Mouse (Mus musculus) left cerebral cortex, adult 8-10 months (tissue): ENCODE data around the gene Prox1. TPM values are rescaled to one million over a fixed set of nuclear protein-coding genes. Genes with fewer than 3 reads are reported as not detected.
A peak's percentile ranks its signal among the peaks of the same experiment; 100 is the strongest.

ENCODE experiments used
- DNase-seq, 2 experiments: peaks; one replicate each; pipeline ENCODE4 v3.0.0; 2022; ENCODE audit warnings: low spot score in 2 of 2
- total RNA-seq, 4 experiments: library from RNA; stranded (reverse); gene quantifications; 2 replicates each; pipeline ENCODE4 v1.2.4; 2022

Prox1 gene
- total RNA-seq, result 10 to 100 TPM in 3 of 4 experiments, 1 to 10 TPM in 1; 9.5 to 12.4 (median 10.9) TPM

DNA sequence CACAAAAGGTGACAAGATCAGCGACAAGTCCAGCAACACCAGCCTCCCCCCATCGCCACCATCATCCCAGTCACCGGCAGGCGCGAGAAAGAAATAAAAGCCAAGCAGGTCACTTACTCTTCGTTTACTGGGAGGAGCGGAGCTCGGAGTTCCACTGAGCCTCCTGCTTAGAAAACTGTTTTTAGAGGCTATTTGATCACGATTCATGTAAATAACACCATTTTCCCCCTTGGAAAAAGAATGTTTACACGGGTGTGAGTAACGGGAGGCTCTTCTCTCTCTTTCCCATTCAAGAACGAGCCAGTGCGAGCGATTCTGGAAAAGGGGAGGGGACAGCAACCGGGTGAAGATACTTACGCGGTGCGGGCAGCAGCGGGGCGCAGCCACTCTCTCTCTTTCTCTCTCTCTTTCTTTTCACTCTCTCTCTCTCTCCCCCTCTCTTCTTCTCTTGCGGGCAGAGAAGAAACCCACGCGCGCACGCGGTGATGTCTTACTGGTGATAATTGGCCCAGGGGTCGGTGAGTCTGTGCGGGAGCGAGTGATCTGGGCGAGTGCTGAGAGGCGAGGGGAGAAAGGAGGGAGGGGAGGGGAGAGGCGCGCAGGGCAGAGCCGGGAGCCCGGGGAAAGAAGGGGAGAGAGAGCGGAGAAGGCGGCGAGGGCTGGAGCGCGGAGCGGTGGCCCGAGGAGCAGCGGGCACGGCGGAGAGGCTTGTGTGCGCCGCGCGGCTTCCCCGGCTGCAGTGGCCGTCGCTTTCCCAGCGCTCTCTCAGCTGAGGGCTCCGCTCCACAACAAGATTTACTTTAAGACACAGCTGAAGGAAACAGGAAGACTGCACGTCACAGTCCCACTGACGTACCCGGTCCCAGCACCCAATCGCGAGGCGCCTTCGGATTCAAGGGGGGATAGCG, at the start of gene Prox1:
TSS of gene Prox1 (minus strand) at position 804 of the 908 bp plus-strand sequence.
- DNase-seq, result peak in 1 of 2 experiments; percentile 33

DNA sequence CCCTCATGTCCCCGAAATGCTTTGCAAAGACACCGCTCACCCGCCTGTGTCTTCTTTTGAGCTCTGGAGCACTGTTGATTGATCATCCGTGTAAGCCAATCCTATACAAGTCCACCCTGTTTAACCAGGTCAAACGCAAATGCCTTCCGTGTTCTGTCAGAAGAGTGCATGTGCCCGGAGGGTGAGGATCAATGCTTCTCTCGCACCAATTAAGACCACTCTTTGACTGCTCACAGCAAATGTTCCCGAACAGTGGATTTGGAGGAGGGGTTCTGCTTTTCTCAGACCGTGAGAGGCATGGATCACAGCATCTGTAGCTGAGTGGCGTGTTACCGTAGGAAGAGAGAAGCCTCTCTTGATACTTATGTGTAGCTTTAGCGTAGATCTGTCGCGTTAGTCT, 46.1 kb upstream of the Prox1 start:
- DNase-seq, result no peak

DNA sequence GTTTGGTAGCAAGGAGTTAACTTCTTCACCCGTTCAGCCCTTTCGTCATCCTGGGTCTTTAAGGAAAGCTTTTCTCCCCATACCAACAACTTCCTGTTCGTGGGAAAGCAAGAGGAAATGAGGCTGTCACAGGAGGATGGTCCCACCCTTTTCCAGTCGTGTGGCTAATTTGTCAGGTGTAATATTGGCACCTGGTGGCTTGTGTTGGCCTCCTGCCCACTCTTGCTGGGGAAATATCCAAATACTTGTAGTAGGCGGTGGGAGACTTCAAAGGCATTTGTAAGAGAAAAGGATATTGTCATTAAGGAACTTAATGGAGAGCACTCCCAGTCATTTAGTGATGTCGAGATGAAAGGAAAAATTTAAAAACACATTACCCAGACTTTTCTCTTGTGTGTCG, 44.1 kb upstream of the Prox1 start:
- DNase-seq, result no peak

DNA sequence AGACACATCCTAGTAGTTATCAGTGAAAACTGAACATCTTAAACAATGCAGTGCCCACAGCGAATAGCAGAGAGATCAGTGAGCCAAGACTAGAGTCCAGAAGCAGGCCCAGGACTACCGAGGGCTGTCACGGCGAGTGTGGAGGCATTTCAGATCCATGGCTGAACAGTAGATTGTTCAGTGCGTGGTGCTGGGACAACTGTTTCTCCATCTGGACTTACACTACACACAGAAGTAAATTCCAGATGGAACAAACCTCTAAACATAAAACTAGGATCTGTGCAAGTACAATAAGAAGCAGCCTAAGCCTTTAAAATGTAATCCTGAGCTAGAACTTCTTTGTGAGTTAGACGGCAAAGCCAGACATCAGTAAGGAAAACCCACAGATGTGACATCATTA, 42.7 kb upstream of the Prox1 start:
- DNase-seq, result peak in 1 of 2 experiments; percentile 36

DNA sequence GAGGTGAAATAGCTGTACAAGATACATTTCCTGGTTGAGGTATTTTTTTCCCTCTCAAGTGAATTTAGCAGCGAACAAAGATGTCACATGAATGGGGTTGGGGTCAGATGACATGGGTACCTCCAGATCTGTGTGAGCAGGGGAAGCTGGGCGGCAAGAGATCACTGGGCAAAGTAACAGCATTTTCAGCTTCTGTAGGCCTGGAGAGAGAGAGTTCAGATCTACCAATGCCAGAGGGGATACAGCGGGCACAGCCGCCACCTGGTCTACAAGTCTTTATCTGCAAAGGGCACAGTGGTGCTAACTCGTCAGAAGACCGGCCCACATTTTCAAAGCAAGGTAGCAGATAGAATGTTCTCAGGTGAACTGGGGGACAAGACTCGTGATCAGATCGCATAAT, 36.7 kb upstream of the Prox1 start:
- DNase-seq, result no peak

DNA sequence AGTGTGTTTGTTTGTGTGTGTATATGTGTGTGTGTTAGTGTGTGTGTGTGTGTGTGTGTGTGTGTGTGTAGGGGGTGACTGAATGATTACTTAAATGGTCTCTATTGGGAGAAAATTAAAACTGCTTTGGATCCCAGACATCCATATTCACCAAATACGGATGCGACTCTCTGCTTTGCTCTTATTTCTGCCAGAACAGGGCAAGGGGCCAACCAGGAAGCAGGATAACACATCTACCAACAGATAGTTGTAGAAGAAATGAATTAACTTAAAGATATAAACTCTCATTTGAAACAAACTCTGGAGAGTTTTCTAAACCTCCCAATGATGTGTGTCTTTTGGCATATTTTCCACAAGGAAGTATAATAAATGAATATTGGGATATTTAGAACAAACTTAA, 35.2 kb upstream of the Prox1 start:
- DNase-seq, result no peak

DNA sequence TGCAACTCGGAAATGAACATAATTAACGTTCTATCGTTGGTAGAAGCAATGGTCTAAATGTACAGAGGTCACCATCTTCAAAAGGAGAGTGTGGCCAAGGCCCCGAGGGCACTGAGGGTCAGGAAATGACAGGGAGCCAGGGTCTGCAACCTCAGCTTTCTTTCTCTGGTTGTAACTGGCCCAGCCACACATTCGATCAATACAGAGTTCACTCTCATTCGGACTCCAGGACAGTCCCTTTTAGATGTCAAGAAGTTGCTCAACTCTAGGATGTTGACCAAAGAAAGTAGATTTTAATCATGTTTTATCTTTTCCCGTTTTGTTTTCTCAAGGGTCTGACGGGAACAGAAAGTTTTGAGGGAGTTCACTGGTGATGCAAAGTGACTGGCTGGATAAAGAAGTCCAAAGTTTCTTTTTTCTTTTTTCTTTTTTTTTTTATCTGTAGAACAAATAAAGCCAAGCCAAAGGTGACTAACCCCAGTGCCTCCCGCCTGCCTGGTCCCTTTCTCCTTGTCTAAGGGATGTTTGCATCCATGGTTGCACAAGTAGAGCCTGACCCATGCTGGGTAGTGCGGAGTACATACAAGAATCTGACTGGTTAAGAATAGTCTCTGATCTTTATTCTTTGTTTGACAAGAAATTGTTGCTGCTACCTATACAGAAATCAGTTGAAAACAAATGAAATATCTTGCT, 34.0 kb upstream of the Prox1 start:
- no peak for DNase-seq

DNA sequence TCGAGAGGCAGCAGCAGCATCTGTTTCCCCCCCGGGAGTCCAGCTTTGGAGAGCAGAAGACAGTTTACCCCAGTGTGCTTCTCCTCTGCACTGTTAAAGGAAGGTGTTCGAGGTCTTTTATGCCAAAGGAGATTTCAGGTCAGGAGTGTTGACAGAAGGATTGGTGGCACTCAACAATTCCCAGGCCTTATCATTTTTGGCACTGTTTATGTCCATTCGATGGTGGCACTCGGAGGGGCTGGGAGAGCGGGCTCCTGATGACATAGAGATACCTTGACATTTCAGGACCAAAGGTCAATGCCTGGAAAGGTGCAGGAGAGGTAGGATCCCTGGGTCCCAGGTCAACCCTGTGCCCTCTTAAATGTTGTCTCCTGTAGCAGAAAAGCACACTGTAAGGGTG, 31.2 kb upstream of the Prox1 start:
- DNase-seq, result no peak

DNA sequence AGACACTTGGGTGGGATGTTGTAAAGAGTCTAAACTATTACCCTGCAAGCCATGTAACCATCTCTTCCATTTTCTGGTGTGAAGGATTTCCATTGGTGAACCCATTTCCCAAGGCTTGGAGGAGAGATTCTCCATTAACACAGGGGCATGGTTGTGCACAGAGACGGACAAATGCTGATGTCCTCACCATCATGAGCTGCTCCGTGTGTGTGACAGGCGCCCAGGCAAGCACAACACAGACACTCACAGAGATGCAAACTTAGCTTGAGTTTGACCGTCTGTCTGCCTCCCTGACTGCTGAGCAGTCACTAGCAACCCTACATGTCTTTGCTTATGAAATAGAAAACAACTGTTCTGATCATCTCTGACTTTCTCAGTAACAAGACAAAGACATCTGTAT, 30.5 kb upstream of the Prox1 start:
- DNase-seq, result no peak

DNA sequence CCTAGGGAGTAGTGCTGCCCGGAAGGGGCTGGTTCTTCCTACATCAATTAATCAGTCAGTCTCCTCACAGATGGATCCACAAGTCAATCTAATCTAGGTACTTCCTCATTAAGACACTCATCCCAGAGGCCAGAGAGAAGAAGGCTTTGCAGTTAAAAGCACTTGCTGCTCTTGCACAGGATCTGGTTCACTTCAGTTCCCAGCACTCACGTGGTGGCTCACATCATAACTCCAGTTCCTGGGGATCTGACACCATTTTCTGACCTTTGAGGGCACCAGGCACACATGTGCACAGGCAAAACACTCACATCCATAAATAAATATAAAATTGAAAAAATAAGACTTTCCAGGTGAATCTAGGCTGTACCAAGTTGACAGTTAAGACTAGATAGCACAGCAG, 27.7 kb upstream of the Prox1 start:
- DNase-seq, result no peak

DNA sequence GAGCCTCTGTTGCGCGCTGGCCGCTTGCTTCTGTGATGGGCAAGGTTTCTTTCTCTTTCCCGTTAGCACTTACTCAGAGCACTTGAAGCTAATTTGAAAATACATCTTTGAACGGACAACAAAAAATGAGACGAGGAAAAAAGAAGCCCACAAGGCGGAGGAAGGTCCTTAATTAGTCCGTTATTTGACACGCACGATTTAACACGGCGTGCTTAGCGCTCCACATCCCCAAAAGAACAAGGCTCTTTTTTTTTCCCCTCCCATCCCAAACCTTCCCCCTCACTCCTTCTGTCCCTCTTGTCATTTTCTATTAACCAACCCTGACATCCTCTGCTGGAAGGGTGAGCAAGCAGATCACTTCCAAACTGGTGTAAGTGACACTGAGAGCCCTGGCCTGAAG, 21.5 kb upstream of the Prox1 start:
- DNase-seq, result no peak

DNA sequence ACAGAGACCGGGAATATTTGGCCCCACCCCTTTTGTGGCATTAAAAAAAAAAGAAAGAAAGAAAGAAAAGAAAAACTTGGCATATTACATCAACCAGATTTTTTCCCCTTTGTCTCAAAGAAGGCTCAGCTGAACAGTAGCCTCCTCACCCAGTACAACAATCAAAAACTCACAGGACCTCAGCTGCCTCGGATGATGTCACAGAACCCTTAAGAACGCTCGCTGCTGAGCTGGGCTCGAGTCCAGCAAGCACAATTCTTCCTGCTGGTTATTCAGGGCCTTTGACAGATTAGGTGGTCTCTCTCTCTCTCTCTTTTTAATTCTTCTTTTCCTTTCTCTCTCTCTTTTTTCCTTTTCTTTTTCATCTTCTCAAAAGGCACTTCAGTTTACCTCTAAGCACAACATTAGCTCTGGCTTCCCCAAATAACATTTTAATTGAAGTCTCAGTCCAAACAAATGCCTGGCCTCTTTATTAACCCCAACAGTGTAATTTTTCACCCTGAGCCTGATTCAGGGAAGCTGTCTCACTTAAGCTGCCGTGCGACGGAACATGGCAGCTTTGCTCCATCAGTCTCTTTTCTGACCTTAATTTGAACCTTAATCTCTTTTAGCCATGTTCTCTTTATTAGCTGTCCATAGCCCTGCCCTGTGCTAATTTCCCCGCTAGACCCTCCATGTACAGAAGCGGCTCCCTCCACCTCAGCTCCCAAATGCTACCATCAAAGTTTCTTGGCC, 19.9 kb upstream of the Prox1 start:
- DNase-seq, result no peak

DNA sequence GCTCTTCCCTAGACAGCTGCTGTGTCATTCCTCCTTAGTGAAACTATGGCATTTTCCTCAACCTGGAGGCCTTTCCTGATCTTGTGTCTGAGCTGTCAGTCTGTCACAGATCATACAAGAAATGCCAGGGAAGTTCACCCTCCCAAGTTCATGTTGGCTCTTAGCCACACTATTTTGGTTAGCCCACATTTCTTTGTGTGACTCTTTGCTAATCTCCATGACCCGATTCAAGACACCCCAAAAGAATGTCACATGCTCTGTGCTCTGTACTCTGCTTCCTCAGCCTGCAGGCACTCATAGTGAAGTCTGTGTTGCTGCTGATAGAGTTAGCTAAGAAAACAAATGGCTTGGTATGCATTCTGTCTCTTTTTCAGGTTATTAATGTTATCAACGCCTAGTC, 18.6 kb upstream of the Prox1 start:
- no peak for DNase-seq

DNA sequence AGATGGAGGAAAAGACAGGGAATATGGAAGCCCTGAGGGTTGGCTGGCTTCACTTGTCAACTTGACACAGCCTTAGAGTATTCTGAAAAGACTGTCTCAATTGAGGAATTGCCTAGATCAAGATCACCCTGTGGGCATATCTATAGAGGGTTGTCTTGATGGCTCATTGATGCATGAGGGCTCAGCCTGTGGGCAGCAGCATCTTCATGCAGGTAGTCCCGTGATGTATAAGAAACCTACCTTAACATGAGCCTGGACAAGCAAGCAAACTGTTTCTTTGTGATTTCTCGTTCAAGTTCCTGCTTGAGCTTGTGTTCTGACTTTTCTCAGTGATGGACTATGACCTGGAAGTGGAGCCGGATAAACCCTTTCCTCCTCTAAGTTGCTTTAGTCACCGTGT, 15.8 kb upstream of the Prox1 start:
- no peak for DNase-seq

DNA sequence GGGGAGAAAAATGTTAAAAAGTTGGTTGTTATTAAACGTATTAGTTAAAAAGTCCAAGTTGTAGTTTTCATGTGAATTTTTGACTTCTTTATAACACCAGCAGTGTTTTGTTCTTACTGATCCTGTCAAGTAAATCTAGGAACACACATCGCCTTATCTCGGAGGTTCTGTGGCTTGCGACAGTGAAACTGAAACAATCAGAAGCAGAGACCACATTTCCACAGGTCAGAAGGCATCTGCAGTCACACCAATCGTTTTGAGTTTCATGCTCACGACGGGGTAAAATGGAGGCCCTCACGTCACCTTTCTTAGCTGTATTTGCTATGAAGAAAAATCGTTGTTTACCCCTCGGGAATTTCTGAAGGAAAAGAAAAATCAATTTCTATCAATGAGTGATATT, 14.8 kb upstream of the Prox1 start:
- DNase-seq, result no peak

DNA sequence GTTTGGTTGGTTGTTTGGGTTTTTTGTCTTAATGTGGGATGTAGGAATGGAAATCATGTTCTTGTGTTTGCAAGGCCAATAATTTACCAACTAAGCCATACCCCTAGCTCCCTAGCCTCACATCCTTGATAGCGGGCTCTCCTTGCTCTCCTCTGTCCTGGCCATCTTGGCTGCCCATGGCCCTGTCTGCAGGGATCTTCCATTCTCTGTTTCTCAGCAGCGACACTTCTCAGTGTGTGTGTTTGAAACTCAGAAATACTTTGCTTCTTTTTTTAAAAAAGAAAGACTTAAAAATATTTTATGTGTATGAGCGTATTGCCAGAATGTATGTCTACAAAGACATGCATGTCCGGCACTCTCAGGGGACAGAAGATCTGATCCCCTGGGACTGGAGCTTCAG, 13.1 kb upstream of the Prox1 start:
- DNase-seq, result no peak

DNA sequence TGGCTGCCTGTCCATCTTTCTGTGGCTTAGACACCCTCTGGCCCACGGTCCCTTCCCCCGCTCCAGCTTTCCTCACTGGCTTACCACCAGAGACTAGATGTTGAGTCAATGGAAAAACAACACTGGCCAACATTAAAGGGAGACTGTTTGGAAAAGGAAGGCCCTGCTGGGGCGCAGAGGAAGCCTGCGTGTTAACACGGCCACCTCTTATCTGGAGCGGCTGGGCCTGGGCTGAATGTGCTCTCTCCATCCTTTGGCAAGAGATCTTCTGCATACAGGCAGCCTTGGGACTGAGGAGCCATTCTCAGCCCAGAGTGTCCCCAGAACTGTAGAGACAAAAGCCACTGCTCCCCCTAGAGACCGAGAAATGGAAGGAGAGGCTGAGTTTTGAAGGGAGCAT, 11.3 kb upstream of the Prox1 start:
- DNase-seq, result no peak

DNA sequence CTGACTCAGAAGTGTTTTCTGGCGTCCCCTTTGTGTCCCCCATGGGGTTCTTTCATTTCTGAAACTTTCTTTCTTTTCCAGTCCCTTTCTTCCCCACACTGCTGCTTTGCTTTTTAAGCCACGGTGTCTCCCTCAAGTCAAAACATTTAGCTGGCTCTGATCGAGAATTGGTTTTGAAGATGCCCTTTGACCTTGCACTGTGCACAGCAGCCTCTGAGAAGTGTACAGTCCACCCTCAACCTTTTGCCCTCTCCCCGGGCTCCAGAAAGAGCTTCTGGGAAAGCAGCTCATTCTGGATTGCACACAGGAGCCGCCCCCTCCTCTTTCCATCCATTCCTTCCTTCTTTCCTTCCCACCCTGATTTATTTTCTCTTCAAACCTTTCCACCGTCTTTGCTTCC, 10.3 kb upstream of the Prox1 start:
- no peak for DNase-seq

DNA sequence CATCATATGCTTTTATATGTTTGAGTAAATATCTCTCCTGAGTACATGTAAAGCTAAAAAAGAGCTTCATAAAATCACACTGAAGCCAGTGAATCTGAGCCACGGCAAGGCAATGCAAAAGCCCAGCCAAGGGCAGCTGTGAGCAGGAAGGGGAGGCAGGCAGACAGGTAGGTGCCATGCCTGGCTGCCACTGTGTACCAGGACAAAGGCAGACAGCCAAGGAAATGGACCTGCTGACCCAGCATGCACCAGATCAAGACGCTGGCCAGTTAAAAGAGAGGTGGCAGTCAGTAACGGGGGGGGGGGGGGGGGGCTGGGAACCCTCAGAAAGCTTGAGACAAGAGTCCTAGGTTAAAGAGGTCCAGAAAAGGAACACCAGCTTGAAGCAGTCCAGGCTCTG, 6.4 kb upstream of the Prox1 start:
- no peak for DNase-seq

DNA sequence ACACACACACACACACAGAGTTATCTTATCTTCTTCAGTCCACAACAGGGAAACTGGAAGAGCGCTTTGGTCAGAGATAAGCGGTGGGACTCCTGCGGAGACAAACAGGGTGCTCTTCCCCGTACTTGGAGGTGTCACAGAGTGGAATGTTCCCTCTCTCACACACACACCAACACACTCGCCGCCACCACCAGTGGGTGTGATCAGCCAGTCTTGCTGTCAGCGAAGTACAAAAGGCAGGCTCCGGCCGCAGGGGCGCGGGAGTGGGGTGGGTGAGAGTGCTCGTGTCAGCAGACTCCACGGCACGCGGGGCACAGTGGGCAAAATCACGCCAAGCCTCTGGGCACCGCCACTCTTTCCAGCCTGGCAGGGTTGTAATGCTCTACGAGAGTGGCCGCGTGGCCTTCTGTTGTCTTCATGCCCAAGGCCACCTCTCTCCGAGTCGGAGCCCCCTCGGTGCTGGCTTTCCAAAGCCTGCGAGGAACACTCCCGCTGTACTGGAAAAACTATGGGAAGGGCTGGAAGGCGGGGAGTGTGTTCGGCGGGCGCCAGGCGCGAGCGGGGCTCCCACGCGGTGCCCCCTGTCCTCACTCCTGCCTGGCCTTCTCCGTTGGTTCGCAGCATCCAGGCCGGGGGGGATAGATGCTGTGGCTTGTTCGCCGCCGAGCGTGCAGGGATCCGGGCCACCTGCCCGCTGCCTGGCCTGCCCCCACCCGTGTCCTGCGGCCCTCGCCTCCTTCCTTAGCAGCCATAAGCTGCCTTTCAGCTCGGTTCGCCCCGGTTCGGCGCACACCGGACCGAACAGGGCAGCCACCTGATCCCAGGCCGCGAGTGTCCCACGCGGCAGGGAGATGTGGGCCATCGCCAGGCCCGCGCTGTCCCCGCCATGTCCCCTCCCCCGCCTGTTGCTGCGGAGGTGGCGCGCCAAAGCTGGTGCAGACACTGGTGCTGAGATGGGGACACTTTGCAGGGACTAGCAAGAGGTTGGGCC, 4.5 kb upstream of the Prox1 start:
- peak in 1 of 2 experiments; percentile 18 for DNase-seq

DNA sequence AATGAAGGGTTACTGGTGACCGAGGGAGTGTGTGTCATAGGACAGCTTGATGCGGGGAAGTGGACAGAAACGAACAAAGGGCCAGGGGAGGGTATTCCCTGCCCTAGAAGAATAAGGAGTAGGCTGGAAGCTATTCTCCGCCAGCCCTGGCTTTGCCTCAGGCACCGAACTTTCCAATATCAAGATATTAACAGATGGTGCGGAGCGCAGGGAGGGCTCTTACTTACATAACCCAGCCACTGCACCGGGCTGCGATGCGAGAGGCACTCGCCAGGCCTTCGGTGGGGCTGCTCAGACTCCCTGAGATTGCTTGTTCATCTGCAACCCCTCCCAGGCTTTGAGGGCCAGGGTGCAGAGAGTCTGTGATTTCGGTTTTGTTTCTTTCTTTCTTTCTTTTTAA, 3.7 kb upstream of the Prox1 start:
- no peak for DNase-seq
